Mouse (Mus musculus) lung, postnatal 4 days (tissue): ENCODE results near the gene Cdh16.
A peak's percentile ranks its signal among the peaks of the same experiment; 100 is the strongest.
"Not testable (repeated sequence)": the region's sequence is repeated elsewhere in the genome, so short reads cannot be mapped to it uniquely, and the experiment has no call there.

Experiments
- DNase-seq, 2 experiments: peaks; one replicate each; pipeline ENCODE4 v3.0.0; 2021

Cdh16 gene

DNA sequence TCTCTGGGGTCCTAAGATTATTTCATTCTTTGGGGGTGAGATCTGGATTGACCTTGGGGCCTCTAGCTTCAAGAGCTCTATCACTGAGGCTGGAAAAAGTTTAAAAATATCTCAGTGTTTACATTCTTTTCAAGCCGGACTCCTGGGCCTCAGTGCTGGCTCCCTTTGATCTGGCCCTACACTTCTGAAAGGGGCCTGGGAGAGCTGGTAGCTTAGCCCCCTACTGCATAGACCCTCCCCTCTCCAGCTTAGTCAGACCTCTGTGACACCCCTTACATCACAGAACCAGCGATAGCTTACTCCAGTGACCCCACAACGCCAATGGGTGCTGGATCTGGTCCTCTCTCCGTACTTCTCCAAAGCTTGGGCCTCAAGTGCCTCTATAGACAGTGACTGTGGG, 12.6 kb downstream of the Cdh16 start:
- DNase-seq: peak in 1 of 2 experiments; percentile 52

- DNase-seq: no peak
These were observed 13.9 kb downstream of the Cdh16 start for GRCm38 (mm10) chr8:104610185-104610766.

GRCm38 (mm10) chr8:104609222-104609621, 15.0 kb downstream of the Cdh16 start:
- DNase-seq: no peak

DNA sequence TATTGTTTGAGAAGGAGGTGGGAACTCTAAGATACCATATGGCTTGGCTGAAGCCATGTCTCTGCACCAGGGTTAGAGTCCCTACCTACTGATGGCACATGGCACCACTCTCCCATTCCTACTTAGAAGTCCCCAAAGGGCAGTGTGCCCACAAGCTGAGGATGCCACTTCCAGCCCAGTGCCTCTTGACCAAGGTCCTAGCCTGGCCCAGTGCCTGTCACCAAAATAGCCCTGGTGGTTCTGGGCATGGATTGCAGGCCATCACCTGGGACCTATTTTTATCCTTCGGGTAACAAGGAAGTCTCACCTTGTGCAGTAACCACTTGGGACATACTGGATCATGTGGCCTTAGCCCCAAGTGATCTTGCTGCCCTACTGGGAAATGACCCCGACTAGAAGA, 16.3 kb downstream of the Cdh16 start:
- no peak for DNase-seq

DNA sequence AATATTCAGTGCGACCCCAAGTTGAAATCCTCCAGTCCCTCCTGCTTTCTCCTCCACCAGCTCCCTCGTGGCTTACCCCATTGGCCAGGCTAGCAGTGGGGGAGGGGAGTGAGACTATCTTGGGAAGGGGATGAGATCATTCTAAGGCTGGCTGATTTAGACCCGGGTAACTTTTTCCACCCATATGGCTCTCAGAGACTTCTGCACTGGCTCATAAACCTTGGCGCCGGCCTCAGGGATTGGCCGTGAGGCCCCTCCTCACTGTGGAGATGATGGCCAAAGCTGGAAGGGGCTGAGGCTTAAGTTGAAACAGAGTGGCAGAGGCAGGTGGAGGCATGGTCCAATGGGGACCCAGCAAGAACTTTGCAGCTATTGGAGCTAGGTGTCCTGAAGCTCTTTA, 17.9 kb downstream of the Cdh16 start:
- DNase-seq: peak; percentile 51 to 60

- no peak for DNase-seq
These were observed 21.0 kb downstream of the Cdh16 start for GRCm38 (mm10) chr8:104603245-104603593.

- DNase-seq: peak; percentile 89
These were observed 21.5 kb downstream of the Cdh16 start for GRCm38 (mm10) chr8:104602468-104603244.

DNA sequence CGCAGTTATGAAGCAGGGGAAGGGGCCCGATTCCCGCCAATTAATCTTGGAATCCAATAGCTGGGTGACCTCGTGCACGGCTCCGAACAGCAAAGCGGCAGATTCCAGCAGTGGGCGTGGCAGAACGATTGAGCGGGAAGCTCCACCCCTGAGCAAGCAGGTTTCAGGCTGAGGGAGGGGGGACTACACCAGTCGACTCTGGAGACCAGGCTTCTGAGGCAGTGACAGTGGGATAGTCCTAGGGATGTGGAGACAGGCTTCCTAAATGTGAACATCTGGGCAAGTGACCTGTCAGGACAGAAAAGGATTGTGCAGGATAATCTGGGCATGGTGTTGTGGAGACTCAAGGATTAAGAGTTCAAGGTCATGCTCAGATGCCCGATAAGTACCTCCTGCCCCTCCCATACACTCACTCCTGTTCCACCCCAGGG, 22.2 kb downstream of the Cdh16 start:
- no peak for DNase-seq

GRCm38 (mm10) chr8:104601386-104601785, 22.8 kb downstream of the Cdh16 start:
- DNase-seq: no peak

- no peak for DNase-seq
These were observed 25.7 kb downstream of the Cdh16 start for GRCm38 (mm10) chr8:104598496-104598895.

DNA sequence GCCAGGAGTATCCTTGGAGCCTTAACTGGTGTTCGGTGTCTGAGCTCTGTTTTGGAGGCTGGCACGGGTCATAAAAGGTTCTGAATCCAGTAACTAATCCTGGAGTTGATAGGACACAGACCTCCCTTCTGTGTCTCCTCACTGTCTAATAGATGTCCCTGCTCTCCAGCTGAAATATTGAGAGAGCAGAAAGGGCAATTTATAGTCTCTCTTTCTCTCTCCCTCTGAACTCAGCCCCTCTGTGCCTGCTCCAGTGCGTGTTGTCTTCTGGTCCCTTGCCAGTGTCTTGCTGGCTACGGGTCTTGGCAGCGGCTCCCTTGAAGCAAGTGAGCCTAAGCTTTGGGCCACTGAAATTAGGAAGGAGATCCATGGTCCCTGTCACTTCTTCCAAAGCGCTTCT, 26.5 kb downstream of the Cdh16 start:
- DNase-seq: no peak

GRCm38 (mm10) chr8:104595773-104596536, 28.2 kb downstream of the Cdh16 start:
- DNase-seq: no peak

- no peak for DNase-seq
These were observed 29.4 kb downstream of the Cdh16 start for GRCm38 (mm10) chr8:104594611-104595362.

DNA sequence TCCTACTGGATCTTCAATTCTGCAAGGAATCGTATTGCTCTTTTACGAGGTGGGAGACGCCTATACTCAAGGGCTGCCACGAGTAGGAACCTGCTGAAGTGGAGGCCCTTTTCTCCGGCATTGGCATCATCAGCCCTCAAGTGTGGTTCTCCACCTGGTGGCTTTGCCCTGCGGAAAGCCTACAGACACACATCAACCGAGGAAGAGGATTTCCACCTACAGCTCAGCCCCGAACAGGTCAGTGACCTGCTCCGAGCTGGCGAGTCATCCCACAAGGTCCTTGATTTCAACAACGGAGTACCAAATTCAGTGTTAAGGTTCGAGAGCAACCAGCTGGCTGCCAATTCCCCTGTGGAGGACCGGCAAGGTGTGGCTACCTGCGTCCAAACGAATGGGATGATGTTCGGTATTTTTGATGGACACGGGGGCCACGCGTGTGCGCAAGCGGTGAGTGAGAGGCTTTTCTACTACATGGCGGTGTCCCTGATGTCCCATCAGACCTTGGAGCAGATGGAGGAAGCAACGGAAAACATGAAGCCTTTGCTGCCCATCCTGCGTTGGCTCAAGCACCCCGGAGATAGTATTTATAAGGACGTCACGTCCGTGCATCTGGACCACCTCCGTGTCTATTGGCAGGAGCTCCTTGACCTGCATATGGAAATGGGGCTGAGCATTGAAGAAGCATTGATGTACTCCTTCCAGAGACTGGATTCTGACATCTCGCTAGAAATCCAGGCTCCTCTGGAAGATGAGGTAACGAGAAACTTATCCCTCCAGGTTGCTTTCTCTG, 30.5 kb downstream of the Cdh16 start:
- no peak for DNase-seq

DNA sequence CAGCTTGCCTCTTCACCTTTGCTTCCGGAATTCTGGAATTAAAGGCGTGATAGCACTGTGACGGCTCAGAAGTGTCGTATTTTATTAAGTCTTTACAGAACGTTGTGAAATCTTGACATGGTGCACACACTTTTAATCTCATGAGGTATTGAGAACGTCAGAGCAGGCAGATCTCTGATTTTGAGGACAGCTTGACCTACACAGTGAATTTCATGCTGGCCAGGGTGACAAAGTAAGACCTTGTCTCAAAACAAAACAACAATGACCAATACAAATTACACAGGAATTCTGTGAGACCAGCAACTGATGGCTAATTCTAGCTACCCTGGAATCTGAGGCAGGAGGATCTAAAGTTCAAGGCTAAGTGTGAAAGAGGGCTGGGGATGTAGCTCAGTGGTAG, 31.6 kb downstream of the Cdh16 start:
- DNase-seq: no peak

GRCm38 (mm10) chr8:104591856-104592255, 32.3 kb downstream of the Cdh16 start:
- DNase-seq: no peak

GRCm38 (mm10) chr8:104591133-104591834, 32.9 kb downstream of the Cdh16 start, which contains the start of gene Pdp2:
TSS of gene Pdp2 (plus strand) at chr8:104591451.
- peak; percentile 91 to 92 for DNase-seq

GRCm38 (mm10) chr8:104590284-104590683, 33.9 kb downstream of the Cdh16 start:
- DNase-seq: no peak

- DNase-seq: no peak
These were observed 39.7 kb downstream of the Cdh16 start for GRCm38 (mm10) chr8:104584522-104584921.

DNA sequence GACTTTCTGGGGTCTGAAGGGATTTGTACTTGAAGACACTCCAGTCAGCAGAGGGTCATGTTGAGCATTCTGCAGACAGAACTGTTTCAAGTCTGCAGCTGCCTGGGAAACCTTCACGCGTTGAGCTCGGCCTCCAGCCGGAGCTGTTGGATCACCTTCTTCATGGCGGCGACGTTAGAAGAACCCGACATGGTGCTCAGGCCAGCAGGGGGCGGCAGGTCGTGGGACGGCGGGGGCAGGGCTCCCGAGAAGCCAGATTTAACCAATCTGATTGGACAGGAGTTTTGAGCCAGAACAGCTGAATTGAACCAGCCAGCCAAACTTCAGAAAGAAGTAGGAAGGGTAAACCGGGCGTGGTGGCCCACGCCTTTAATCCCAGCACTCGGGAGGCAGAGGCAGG, 46.6 kb downstream of the Cdh16 start:
- not testable (repeated sequence) for DNase-seq

GRCm38 (mm10) chr8:104576820-104577219, 47.4 kb downstream of the Cdh16 start:
- no peak for DNase-seq
